Mouse (Mus musculus) fat pad, adult 2 months (tissue): ENCODE data around the gene Zdhhc25.

Experiments
- DNase-seq: peaks from one replicate; pipeline ENCODE4 v3.0.0-alpha.2; 2011; ENCODE audit warnings: low read depth, low spot score; ENCODE audit errors: extremely low read depth

Zdhhc25 gene

DNA sequence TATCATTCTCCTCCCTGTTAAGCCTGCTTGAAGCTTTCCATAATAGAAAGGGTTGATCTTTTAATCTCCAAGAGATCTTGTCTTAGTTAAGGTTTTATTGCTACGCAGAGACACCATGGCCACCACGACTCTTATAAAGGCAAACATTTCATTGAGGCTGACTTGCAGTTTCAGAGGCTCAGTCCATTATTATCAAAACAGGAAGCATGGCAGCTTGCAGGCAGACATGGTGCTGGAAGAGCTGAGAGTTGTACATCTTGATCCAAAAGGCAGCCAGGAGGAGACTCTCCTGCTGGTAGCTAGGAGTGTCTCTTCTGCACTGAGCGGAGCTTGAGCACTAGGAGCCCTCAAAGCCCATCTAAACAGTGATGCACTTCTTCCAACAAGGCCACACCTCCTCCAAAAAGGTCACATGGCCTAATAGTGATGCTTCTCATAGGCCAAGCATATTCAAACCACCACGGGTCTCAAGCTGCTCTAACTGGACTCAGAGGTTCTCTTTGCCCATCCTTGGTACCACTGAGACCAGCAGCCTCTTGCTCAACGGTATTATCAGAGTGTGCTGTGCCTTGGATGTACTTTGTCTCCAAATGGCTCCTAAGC, 26.9 kb downstream of the Zdhhc25 start:
- no peak for DNase-seq

DNA sequence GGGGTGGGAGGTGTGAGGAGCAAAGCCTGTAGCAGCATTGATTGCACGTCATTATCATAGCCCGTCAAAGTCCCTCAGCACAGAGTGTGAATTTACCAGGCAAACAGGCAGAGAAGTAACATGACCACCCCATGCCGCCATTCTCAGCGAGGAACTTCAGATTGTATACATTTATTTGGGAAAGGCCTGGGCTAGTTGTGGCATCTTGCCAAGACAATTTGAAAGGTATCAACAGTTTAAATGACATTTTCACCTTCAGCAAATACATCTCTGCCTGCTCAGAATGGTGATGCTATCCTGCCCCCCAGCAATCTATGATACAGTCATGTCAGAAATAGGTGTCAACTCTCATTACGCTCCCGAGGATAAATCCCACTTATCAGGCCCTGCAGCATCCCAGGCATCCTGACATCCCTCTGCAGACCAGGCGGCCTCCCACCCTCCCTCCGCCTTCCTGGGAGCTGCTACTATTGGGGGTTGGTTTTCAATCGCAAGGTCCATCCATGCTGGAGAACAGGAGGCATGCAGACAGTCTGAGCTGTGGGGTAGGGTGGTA, 28.8 kb downstream of the Zdhhc25 start:
- DNase-seq = no peak

DNA sequence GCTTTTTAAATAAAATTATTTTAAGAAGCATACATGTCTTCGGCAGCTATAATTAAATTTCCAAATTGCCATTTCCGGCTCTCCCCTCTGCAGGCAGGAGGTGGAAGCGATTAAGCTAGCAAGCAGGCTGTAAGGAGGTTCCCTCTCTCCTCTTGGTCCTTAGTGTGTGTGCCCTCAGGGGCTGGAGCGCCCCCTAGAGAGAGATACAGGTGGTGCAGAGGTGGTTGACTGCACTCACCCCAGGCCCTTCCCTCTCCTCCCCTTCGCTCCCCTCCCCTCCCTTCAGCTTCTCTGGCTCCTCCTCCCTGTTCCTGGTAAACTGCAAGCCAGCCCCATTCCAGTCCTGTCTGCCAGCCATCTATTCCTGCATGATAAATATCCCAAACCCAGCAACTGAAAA, 35.1 kb downstream of the Zdhhc25 start:
- no peak for DNase-seq

DNA sequence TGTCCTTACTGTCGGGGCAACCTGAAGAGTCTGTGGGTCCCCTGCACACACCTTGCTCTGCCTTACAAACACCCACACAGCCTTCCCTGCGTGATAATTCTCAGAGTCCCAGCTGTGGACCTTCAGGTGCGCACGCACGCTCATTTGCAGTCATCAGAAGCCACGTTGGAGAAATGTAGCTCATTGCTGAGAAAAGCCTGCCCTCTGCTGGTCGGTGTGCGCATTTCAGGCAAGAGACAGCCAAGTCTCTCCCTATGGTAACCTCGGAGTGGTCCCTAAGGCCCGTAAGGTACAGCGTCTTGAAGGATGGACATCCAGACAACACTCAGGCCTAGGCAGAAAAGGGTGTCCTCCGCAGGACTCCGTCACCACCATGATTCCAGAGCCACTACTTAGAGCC, 50.9 kb downstream of the Zdhhc25 start:
- DNase-seq = no peak
